In the genomic region with DNA sequence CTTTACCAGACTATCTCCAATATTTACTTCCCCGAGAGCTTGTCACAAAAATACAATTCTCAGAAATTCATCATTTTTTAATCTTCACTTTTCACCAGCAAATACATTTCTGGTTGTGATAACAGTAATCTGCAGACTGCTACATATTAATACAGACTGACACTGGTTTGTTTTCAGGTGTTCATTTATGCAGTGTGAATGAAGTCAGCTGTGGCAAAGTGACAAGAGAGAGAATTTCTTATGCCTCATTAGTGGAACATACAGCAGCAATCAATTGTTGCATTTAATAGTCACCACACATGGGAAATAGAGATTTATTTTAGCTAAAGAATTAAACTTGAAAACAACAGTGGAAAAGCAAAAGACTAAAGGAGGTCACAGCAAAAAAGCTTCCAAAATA, we compare ENCODE assay signal across 15 mouse cellular contexts.
DNase-seq lines count a peak whose midpoint lies in the region; ATAC-seq lines count a peak whose summit lies in the region.
"Had no signal": no experiment of that assay in that cellular context is flagged by ENCODE, and none has a peak within 500 bp of the region (broad histone marks: within the 10 kb centered on the region; RNA-seq: fewer than 3 reads in every experiment).

No protein-coding gene starts in this region.

- H3K9ac ChIP-seq in forebrain, embryonic 14.5 days (ENCODE audit: low read length), result no peak overlapping the region
- H3K9ac ChIP-seq in forebrain, embryonic 16.5 days (replicated peaks; ENCODE audit: low read depth, low read length), result no peak overlapping the region
- H3K9ac ChIP-seq in forebrain, embryonic 12.5 days, result no peak overlapping the region
- H3K9ac ChIP-seq: embryonic facial prominence, embryonic 12.5 days had no signal

- no peak overlapping the region for H3K4me3 ChIP-seq in forebrain, embryonic 14.5 days (ENCODE audit: low read depth, low read length)
- no peak overlapping the region for H3K4me3 ChIP-seq in forebrain, embryonic 10.5 days
- no peak overlapping the region for H3K4me3 ChIP-seq in forebrain, embryonic 16.5 days (replicated peaks; ENCODE audit: low read length)
- no peak overlapping the region for H3K4me3 ChIP-seq in forebrain, embryonic 12.5 days (replicated peaks)
- H3K4me3 ChIP-seq: embryonic facial prominence, embryonic 10.5 days; embryonic facial prominence, embryonic 12.5 days had no signal

- ATAC-seq in forebrain, embryonic 14.5 days, result peak; percentile 60; the same call in 1 of the 2 replicates
- peak; percentile 74; the same call in 1 of the 2 replicates for ATAC-seq in forebrain, embryonic 16.5 days
- no peak for ATAC-seq in forebrain, embryonic 12.5 days (ENCODE audit: low FRiP score)

- DNase-seq in forebrain, embryonic 14.5 days (ENCODE audit: low spot score), result peak; percentile 29
- no peak for DNase-seq in forebrain, embryonic 10.5 days (ENCODE audit: extremely low spot score, low spot score)
- DNase-seq in kidney, postnatal 36 days, result no peak
- DNase-seq: adrenal gland, adult 2 months; adrenal gland, postnatal 10 days; adrenal gland, postnatal 25 days; cerebellum, adult 11-12 months; cerebellum, adult 2 months; cerebellum, adult 9-10 months; cerebellum, postnatal 10 days; cerebellum, postnatal 25 days had no signal

- H3K36me3 ChIP-seq in forebrain, embryonic 14.5 days (ENCODE audit: control insufficient read depth, insufficient read depth, low read length), result no peaks in the 10 kb centered on the region
- H3K36me3 ChIP-seq in forebrain, embryonic 10.5 days (replicated peaks), result no peaks in the 10 kb centered on the region
- H3K36me3 ChIP-seq in forebrain, embryonic 16.5 days (ENCODE audit: control insufficient read depth, insufficient read depth), result no peaks in the 10 kb centered on the region
- no peaks in the 10 kb centered on the region for H3K36me3 ChIP-seq in forebrain, embryonic 12.5 days (replicated peaks)
- H3K36me3 ChIP-seq: embryonic facial prominence, embryonic 10.5 days; embryonic facial prominence, embryonic 12.5 days had no signal

- H3K4me2 ChIP-seq in forebrain, embryonic 14.5 days (ENCODE audit: low read length), result no peak overlapping the region
- H3K4me2 ChIP-seq in forebrain, embryonic 16.5 days (ENCODE audit: low read length), result no peak overlapping the region
- no peak overlapping the region for H3K4me2 ChIP-seq in forebrain, embryonic 12.5 days
- H3K4me2 ChIP-seq: embryonic facial prominence, embryonic 12.5 days had no signal

- no peaks in the 10 kb centered on the region for H3K4me1 ChIP-seq in forebrain, embryonic 14.5 days (ENCODE audit: control insufficient read depth, insufficient read depth, low read length)
- H3K4me1 ChIP-seq in forebrain, embryonic 10.5 days, result no peaks in the 10 kb centered on the region
- no peaks in the 10 kb centered on the region for H3K4me1 ChIP-seq in forebrain, embryonic 16.5 days (replicated peaks; ENCODE audit: control insufficient read depth, insufficient read depth, low read length)
- no peaks in the 10 kb centered on the region for H3K4me1 ChIP-seq in forebrain, embryonic 12.5 days
- H3K4me1 ChIP-seq: embryonic facial prominence, embryonic 10.5 days; embryonic facial prominence, embryonic 12.5 days had no signal

- H3K9me3 ChIP-seq in forebrain, embryonic 14.5 days (replicated peaks; ENCODE audit: control insufficient read depth, low read length), result no peaks in the 10 kb centered on the region
- H3K9me3 ChIP-seq in forebrain, embryonic 10.5 days, result no peaks in the 10 kb centered on the region
- no peaks in the 10 kb centered on the region for H3K9me3 ChIP-seq in forebrain, embryonic 16.5 days (ENCODE audit: control insufficient read depth, low read length)
- no peaks in the 10 kb centered on the region for H3K9me3 ChIP-seq in forebrain, embryonic 12.5 days
- H3K9me3 ChIP-seq: embryonic facial prominence, embryonic 10.5 days; embryonic facial prominence, embryonic 12.5 days had no signal

- H3K27ac ChIP-seq in forebrain, embryonic 14.5 days (ENCODE audit: low read depth, low read length), result no peak overlapping the region
- no peak overlapping the region for H3K27ac ChIP-seq in forebrain, embryonic 10.5 days
- no peak overlapping the region for H3K27ac ChIP-seq in forebrain, embryonic 16.5 days (ENCODE audit: low read length)
- H3K27ac ChIP-seq in forebrain, embryonic 12.5 days, result no peak overlapping the region
- H3K27ac ChIP-seq: embryonic facial prominence, embryonic 10.5 days; embryonic facial prominence, embryonic 12.5 days had no signal

- H3K27me3 ChIP-seq in forebrain, embryonic 14.5 days (replicated peaks; ENCODE audit: control insufficient read depth, insufficient read depth, low read length), result no peaks in the 10 kb centered on the region
- H3K27me3 ChIP-seq in forebrain, embryonic 10.5 days (ENCODE audit: poor library complexity, severe bottlenecking), result no peaks in the 10 kb centered on the region
- no peaks in the 10 kb centered on the region for H3K27me3 ChIP-seq in forebrain, embryonic 16.5 days (replicated peaks; ENCODE audit: control insufficient read depth, insufficient read depth, low read length)
- H3K27me3 ChIP-seq in forebrain, embryonic 12.5 days, result no peaks in the 10 kb centered on the region
- H3K27me3 ChIP-seq: embryonic facial prominence, embryonic 12.5 days had no signal

- 95% methylated on average over 1 of the region's 1 CpGs for WGBS in forebrain, embryonic 14.5 days
- WGBS in forebrain, embryonic 10.5 days, result 85% methylated on average over 1 of the region's 1 CpGs
- WGBS in forebrain, embryonic 16.5 days, result 86% methylated on average over 1 of the region's 1 CpGs
- WGBS in forebrain, embryonic 12.5 days, result 93% methylated on average over 1 of the region's 1 CpGs
